Mouse (Mus musculus) left cerebral cortex, adult 2 months (tissue): Measurements from ENCODE around the gene Hspe1. TPM values are rescaled to one million over a fixed set of nuclear protein-coding genes. Genes with fewer than 3 reads are reported as not detected.
"Not testable (repeated sequence)": the region's sequence is repeated elsewhere in the genome, so short reads cannot be mapped to it uniquely, and the experiment has no call there.

ENCODE experiments used
- DNase-seq, 2 experiments: peaks; one replicate each; pipeline ENCODE4 v3.0.0; 2021 to 2022; ENCODE audit warnings: low spot score in 2 of 2, mixed read lengths in 1 of 2; ENCODE audit errors: extremely low spot score in 1 of 2
- H3K27ac ChIP-seq: fragments of 200-600 bp; 2 replicates; pipeline ENCODE4 v1.8.1; 2022
- H3K4me3 ChIP-seq: fragments of 200-600 bp; 2 replicates; pipeline ENCODE4 v1.8.1; 2022
- CTCF ChIP-seq: fragments of 200-600 bp; IDR thresholded peaks from 2 replicates; pipeline ENCODE4 v1.8.1; 2022; ENCODE audit warnings: antibody characterized with exemption, mild to moderate bottlenecking, moderate library complexity
- intact Hi-C: fragments of 180-260 bp; cut with DNase I; formaldehyde crosslinking; loops from one replicate; pipeline ENCODE4 v1.15.1; 2025
- long read RNA-seq, 2 experiments: library from polyadenylated mRNA; stranded (forward); transcript quantifications; one replicate each; pipeline ENCODE4 v2.0.0; 2021; ENCODE audit warnings: borderline mapping rate in 2 of 2
- total RNA-seq, 2 experiments: library from RNA; stranded (reverse); gene quantifications; 2 replicates each; pipeline ENCODE4 v1.2.3; 2021

Hspe1 gene
- total RNA-seq: 10 to 100 TPM; 81.1 to 84.2 TPM
- long read RNA-seq, experiment 1, transcript Hspe1-201 (4 exons, 774 nt): major isoform, 36 of 38 reads
- long read RNA-seq, experiment 1, partial matches to known transcripts: 2 of 38 reads
- long read RNA-seq, experiment 1, other reads (novel, unspliced or antisense): 0 of 38 reads
- long read RNA-seq, experiment 2, transcript Hspe1-202 (2 exons, 964 nt): minor isoform, 6 of 46 reads
- long read RNA-seq, experiment 2, transcript Hspe1-201 (4 exons, 774 nt): major isoform, 35 of 46 reads
- long read RNA-seq, experiment 2, partial matches to known transcripts: 2 of 46 reads
- long read RNA-seq, experiment 2, other reads (novel, unspliced or antisense): 3 of 46 reads

DNA sequence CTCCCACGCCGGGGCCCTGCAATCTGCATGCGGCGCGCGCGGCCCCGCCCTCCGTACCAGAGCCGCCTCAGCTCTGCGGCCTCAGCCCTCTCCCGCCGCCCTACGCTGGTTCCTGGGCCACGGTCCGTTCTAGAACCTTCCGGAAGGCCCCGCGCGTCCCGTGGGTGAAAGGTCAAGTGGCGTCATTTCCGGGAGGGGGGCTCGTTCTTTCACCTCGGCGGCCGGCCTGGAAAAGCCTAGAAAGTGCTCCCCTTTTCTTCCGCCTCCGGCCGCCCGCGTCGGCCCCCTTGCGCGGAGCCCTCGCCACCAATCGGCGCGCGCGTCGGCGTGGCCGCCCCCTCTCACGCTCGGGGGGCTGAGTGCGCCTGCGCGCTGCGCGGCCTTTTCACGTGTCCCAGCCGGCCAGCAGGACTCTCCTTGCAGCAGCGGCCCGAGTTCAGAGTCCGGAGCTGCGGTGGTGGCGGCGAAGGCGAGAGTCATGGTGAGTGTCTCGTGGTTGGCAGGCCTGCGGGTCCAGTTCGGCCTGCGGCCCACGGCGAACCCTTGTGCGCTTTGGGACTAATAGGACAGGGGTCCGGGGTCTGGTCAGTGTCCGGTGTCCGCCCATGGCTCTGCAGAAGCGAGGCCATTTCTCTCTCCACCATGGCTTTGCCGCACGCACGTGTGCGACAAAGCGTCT is at the start of gene Hspe1, which contains the start of gene Hspd1:
Hspe1 (plus strand) TSS at position 201 of the 679 bp plus-strand sequence.
Hspd1 (minus strand) TSS at position 312 of the 679 bp plus-strand sequence.
- DNase-seq: peak; percentile 98 to 99
- peak within 1 kb of the TSS; percentile 63 for H3K4me3 ChIP-seq
- TF ChIP-seq CTCF: no peak
- intact Hi-C loops: loop anchor here (1.0 to 10.0 kb wide), 4 partner anchors 35 to 297 kb away; partner anchors contain the start of genes Coq10b, Mob4 and Sf3b1
- H3K27ac ChIP-seq: peak within 1 kb of the TSS; percentile 95

DNA sequence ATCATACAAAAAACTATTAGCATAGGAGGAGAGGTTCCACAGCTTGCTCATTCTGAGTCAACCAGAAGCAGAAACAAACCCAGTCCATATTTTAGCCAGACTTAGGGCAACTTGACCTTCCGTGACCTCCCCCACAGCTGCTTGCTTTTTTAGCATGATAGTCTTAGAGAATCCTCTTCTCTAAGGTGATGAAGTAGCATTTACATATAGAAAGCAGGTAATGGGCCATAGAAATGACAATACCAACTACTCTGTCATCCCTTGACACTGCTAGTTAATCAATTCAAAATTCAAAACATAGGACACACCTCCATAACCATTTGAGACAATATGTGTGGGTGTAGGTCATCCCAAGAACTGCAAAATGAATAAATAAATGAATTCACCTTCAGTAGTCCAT is 48.0 kb upstream of the Hspe1 start:
- H3K4me3 ChIP-seq: no peak overlapping the region
- DNase-seq: no peak
- H3K27ac ChIP-seq: no peak overlapping the region
- intact Hi-C loops: no loop called here
- TF ChIP-seq CTCF: no peak

DNA sequence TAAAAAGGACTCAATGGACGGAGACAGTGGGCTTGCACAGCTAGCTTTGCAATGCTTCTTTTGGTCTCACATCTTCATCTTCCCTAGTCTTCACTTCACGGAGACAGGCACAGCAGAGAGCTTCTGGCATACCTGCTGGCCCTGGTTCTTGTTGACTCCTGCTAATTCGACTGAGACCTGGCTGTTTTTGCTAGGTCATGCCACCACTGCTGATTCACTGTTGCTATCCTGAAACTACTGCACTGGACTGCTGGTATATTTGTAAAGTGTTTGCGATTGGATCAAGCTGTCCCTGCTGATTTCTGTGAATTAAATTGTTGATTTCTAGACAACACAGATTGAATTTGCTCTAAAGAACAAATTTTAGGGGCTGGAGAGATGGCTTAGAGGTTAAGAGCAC is 46.2 kb upstream of the Hspe1 start:
- no peak overlapping the region for H3K4me3 ChIP-seq
- DNase-seq: no peak
- no peak for TF ChIP-seq CTCF
- H3K27ac ChIP-seq: no peak overlapping the region
- intact Hi-C loops: no loop called here

DNA sequence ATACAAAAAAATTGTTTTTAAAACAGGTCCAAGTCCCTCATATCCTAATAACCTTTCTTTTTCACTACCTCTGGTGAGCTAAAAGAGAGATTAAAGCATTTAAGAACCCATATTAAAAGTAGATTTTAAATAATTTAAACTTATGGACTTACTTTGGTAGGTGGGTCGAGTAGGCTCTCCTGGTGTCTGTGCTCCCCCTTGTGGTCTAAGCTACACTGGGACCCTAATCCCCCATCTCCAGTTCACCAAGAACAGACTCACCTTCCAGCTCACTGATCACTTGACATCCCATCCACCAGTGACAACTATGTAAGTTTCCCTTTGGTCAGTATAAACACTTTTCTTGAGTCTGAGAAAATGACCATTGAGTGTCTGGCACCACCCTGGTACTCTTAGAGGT is 45.7 kb upstream of the Hspe1 start:
- TF ChIP-seq CTCF: peak; percentile 3; the same call in 1 of the 2 replicates
- H3K27ac ChIP-seq: no peak overlapping the region
- no peak for DNase-seq
- no peak overlapping the region for H3K4me3 ChIP-seq
- intact Hi-C loops: no loop called here

DNA sequence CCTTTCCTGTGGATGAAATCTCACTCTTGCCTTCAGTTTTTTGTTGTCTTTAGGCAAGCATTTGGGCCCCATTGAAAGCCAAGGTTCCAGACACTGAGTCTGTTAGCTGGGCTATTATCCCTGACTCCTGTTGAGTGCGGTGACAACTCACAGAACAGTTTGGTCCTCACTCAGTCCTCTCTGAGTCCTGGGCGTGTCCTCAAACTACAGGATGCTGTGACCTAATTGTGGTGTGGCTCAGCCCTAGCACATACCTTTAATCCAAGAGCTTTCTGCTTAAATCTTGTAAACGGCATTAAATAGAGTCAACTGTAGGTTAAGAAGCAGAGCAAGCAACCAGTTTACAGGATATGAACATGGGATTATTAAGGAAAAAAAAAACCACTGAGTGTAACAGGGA is 44.8 kb upstream of the Hspe1 start:
- intact Hi-C loops: no loop called here
- no peak for DNase-seq
- Histone ChIP-seq H3K4me3 (no peak overlapping the region), H3K27ac (no peak overlapping the region)
- no peak for TF ChIP-seq CTCF

DNA sequence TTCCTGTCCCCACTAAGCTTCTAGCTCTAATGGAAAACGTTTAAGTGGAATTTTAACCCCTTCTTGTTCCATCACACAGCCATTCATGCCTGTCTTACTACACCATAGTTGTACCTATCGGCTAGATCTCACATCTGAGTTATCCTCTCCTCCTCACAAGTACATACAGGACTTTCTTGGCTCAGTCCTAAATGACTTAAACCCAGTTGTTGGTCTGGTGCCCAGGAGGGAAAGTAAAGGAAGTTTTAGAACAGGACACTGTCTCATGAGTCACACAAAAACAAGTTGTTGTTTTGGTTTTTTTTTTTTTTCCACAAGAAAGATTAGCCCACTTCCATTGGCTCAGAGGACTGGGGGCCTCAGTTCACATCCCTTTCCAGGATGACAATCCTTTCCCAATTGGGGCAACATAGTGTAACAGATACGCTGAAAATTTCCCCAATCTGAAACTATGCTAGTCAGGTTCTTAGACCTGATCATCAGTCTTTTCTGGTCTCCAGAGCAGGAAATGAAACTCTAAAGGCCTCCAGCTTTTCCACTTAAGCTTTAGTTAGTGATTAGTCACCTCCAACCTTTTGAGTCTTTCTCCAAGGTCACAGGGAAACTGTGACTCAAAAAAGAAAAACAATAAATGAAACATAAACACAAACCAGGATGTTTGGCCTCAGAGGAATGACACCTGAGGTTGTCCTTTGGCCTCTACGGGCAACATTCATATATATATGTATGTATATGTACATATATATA is 38.9 kb upstream of the Hspe1 start:
- no peak overlapping the region for H3K27ac ChIP-seq
- no peak overlapping the region for H3K4me3 ChIP-seq
- DNase-seq: no peak
- no peak for TF ChIP-seq CTCF
- intact Hi-C loops: no loop called here

DNA sequence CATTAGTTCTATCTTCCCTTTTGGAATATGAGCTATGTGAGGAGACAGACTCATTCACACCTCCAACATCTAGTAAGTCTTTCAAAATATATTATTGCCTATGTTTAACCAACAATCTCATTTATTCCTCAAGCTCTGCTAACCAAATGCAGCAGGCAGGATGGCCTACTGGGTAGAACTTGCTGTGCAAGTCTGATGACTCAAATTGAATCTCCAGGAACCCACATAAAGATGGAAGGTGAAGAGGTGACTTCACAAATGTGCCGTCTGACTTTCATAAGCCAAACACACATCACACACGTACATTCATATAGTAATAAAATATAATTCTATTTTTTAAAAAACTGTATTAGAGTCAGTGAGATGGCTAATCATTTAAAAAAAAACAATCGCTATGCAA is 36.3 kb upstream of the Hspe1 start:
- Histone ChIP-seq H3K4me3 (peak overlapping the region; percentile 94), H3K27ac (peak overlapping the region; percentile 98)
- intact Hi-C loops: loop anchor here (1.0 to 2.0 kb wide), 3 partner anchors 24 to 80 kb away; partner anchors contain the start of genes Mob4 and Sf3b1
- DNase-seq: no peak
- TF ChIP-seq CTCF: no peak

DNA sequence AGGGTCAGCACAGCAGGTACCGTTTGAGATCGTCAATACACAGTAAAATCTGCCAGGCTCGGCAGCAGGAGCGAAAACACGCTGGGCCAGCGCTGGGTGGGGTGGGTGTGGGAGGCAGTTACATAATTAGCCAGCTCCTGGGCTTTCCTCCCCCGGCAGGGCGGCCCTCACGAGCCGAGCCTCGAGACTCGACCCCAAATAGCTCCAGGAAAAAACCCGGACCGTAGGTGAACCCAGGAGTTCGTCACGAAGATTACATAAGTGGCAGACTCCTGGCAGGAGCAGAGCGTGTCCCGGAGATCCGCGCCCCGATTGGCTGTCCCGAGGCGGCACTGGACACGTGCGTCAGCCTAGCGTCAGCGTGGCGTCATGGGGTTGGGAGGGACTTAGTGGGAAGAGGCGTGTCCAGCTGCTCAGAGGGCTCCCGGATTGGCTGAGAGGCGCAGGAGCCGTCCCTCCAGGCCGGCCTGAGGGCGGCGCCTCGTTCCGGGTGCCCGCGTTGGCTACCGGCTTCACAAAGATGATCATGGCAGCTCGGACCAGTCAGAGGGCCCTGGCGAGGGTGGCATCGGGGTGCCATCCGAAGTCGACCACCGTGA is 35.5 kb upstream of the Hspe1 start, which contains the start of gene Coq10b:
Coq10b (plus strand) TSS at position 416 of the 599 bp plus-strand sequence.
- H3K27ac ChIP-seq: peak within 1 kb of the TSS; percentile 98
- DNase-seq: peak; percentile 99
- no peak; the same call in 1 of the 2 replicates for TF ChIP-seq CTCF
- peak within 1 kb of the TSS; percentile 94 for H3K4me3 ChIP-seq
- intact Hi-C loops: loop anchor here (1.0 to 2.0 kb wide), 3 partner anchors 25 to 79 kb away; partner anchors contain the start of genes Mob4 and Sf3b1

DNA sequence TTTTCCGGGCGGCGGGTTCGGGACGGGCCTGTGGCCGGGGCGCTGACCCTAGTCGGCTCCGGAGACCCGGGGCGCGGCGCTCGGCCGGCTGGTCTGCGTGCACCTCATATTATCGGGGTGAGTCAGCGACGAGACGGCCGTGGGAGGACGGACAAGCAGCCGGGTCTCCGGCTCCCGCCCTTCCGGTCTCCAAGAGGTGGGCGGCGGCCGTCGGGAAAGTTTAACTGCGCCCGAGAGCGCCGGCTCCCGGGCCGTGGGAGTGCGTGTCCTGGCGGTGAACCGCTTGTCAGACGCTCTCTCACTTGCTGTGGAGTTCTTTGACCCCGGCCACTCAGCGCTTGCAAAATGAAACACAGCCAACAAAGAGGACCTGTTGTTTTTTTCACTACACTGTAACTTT is 34.9 kb upstream of the Hspe1 start:
- peak; percentile 6; the same call in 1 of the 2 replicates for TF ChIP-seq CTCF
- Histone ChIP-seq H3K4me3 (peak overlapping the region; percentile 94), H3K27ac (peak overlapping the region; percentile 98)
- peak in 1 of 2 experiments; percentile 62 for DNase-seq
- intact Hi-C loops: loop anchor here (2.0 kb wide), 1 partner anchor 34 kb away; no protein-coding TSS in a partner anchor

DNA sequence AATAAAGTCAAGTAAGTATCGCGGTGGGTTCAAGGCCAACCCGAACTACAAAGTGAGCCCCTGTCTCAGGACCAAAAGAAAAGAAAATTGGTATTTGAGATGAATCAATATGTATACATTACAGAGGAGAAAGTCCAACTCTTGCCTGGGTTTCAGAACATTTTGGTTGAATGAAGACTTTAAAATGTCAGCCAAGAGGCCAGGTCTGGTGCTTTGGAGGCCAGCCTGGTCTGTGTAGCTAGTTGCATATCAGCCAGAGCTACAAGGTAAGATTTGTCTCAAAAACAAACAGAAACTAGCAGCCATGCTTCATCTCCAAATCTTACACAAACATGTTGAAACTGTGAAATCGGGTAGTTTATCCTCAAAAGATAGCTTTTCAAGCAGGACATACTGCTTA is 34.3 kb upstream of the Hspe1 start:
- Histone ChIP-seq H3K27ac (no peak overlapping the region), H3K4me3 (peak overlapping the region; percentile 94)
- intact Hi-C loops: loop anchor here (2.0 kb wide), 1 partner anchor 33 kb away; no protein-coding TSS in a partner anchor
- DNase-seq: no peak
- no peak for TF ChIP-seq CTCF

DNA sequence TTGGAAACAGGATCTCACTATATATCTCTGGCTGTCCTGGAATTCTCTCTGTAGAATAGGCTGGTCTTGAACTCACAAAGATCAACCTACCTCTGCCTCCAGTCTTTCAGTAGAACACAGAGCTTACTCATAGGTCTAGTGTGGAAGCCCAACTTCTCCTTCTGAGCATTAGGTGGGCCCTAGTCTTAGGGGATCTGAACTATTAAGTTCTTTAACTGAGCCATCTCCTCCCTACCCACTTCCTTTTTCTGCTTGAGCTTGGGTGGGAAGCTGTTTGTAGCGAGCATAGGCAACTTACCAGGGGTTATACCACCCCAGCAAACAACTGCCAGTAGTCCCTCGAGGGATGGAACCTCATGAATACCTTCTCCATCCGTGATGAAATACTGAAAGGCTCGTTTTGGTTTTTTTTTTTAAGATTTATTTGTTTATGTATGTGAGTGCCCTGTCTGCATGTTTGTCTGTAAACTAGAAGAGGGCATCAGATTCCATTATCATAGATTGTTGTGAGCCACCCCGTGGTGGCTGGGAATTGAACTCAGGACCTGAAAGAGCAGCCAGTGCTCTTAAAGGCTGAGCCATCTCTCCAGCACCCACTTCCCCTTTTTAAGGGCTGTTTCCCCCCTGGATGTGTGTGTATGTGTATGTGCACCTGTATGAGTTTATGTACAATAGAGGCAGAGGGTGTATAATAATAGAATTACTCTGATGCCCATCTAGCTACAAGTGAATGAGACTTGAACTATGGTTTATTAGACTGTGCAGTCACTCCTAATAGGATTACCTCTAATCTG is 32.4 kb upstream of the Hspe1 start:
- DNase-seq: no peak
- intact Hi-C loops: no loop called here
- Histone ChIP-seq H3K27ac (no peak overlapping the region), H3K4me3 (no peak overlapping the region)
- TF ChIP-seq CTCF: no peak

DNA sequence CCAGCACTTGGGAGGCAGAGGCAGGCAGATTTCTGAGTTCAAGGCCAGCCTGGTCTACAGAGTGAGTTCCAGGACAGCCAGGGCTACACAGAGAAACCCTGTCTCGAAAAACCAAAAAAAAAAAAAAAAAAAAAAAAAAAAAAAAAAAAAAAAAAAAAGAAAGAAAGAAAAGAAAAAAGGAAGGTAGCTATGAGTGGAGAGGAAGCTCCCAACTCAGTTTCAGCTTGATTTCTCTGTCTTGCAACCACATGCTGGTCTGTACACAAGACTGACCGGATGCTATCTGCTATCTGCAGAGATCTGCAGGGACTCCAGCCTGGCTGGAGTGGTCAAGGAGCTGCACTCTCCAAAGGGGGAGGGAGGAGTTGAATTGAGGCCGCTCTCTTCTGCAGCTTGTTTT is 29.5 kb upstream of the Hspe1 start:
- DNase-seq: not testable (repeated sequence)

More for the DNA sequence above, 29.5 kb upstream of the Hspe1 start:
- H3K4me3 ChIP-seq, H3K27ac ChIP-seq, intact Hi-C loops: not testable (repeated sequence)
